Mouse (Mus musculus): ENCODE results near the gene Dap.

DNA sequence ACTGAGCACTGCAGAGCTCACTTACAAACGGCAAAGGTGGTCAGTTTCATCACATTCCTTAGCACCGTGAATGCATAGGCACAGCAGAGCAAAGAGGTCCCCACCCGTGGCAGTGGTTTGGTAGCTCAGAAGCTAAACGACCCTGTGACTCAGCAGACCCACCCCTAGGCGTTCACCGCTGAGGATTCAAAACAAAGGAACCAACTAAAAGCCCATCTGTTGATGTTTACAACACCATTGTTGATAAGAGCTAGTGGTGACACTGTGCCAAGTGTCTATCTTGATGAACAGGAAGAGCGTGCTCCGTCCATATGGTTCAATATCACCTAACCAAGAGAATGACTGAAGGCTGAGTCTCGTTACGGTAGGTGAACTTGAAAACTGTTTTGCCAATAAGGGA is 19.1 kb downstream of the Dap start:
- TF ChIP-seq POLR2A (IDR thresholded peaks at IDR 0.05; ENCODE audit: extremely low read depth, insufficient read depth, low read length) (no peak), CTCF (IDR thresholded peaks at IDR 0.05; ENCODE audit: low read depth, low read length) (no peak)

Data from liver, adult 2 months (tissue).